Mouse (Mus musculus) thymus, adult 2 months (tissue): ENCODE data around the gene Snap25.

Experiments
- CTCF ChIP-seq: fragments of 200-500 bp; IDR thresholded peaks from 2 replicates; pipeline ENCODE4 v1.5.1; 2012; ENCODE audit warnings: mild to moderate bottlenecking, control low read depth, low read length, moderate library complexity, borderline replicate concordance; ENCODE audit not compliant: control insufficient read depth, poor library complexity, insufficient read depth; ENCODE audit errors: extremely low read depth
- POLR2A ChIP-seq: fragments of 200-500 bp; IDR thresholded peaks from 2 replicates; pipeline ENCODE4 v1.6.1; 2012; ENCODE audit warnings: mild to moderate bottlenecking, low read length, control low read depth, moderate library complexity; ENCODE audit not compliant: control insufficient read depth, poor library complexity, insufficient read depth; ENCODE audit errors: extremely low read depth

GRCm38 (mm10) chr2:136679280-136680221, 33.7 kb upstream of the Snap25 start:
- TF ChIP-seq CTCF (no peak), POLR2A (no peak)
